Mouse (Mus musculus) embryonic facial prominence, embryonic 10.5 days (tissue): ENCODE results near the gene Ncl. TPM values are rescaled to one million over a fixed set of nuclear protein-coding genes. Genes with fewer than 3 reads are reported as not detected.
A peak's percentile ranks its signal among the peaks of the same experiment; 100 is the strongest.

Source experiments
- microRNA-seq: library from miRNA; unstranded; fragments of <30 nt; microRNA quantifications from one replicate; pipeline ENCODE4, GENCODE M21; 2017
- polyA plus RNA-seq: library from polyadenylated mRNA; unstranded; fragments of >200 nt; fragmentation: Nextera tagmentation; extraction: Ambion mirVana; gene quantifications from 2 replicates; pipeline ENCODE4 v1.2.1, GENCODE M21; 2016

Gene Ncl
- polyA plus RNA-seq, 1 experiment from 2014 or later = 641 TPM

Small RNAs within 50 kb of the gene (microRNA-seq; reads per million reads assigned to microRNA genes)
- gene mmu-mir-3535 = 72.9 reads per million, percentile 45 among the genes with 10 or more reads in this experiment

Other genes starting within 250 kb of the Ncl start
- gene Htr2b, start 247.4 kb downstream of the Ncl start, polyA plus RNA-seq = 0.18 and 0.71 TPM in 2 replicates
- 0.44 TPM in 1 of 2 replicates, not detected in the other for gene Gm21972, start 225.8 kb downstream of the Ncl start, polyA plus RNA-seq
- 35.8 and 37.6 TPM in 2 replicates for gene Armc9, start 204.6 kb downstream of the Ncl start, polyA plus RNA-seq
- gene B3gnt7, start 56.6 kb downstream of the Ncl start, polyA plus RNA-seq = 4.9 and 6.2 TPM in 2 replicates
- gene Nmur1, start 66.8 kb upstream of the Ncl start, polyA plus RNA-seq = 0.24 TPM in 1 of 2 replicates, not detected in the other
- not detected in 2 replicates for gene Tex44, start 66.9 kb upstream of the Ncl start, polyA plus RNA-seq
- 3,352 and 3,592 TPM in 2 replicates for gene Ptma, start 167.3 kb upstream of the Ncl start, polyA plus RNA-seq
- 60.8 and 61.2 TPM in 2 replicates for gene Pde6d, start 223.2 kb upstream of the Ncl start, polyA plus RNA-seq
- gene Cops7b, start 223.5 kb upstream of the Ncl start, polyA plus RNA-seq = 74.1 and 75.7 TPM in 2 replicates